Mouse (Mus musculus): ENCODE measurements around the gene Slc7a5.

Gene Slc7a5

GRCm38 (mm10) chr8:121907587-121908248 is at the start of gene Slc7a5:
TSS of gene Slc7a5 (minus strand) at chr8:121907694.
- peak; percentile 91 for DNase-seq (ENCODE audit: low spot score)

GRCm38 (mm10) chr8:121955825-121956500 is 48.5 kb upstream of the Slc7a5 start:
- DNase-seq (ENCODE audit: low spot score), result no peak

GRCm38 (mm10) chr8:121954981-121955555 is 47.6 kb upstream of the Slc7a5 start:
- no peak for DNase-seq (ENCODE audit: low spot score)

GRCm38 (mm10) chr8:121953821-121954545 is 46.5 kb upstream of the Slc7a5 start:
- DNase-seq (ENCODE audit: low spot score), result no peak

GRCm38 (mm10) chr8:121952800-121953199 is 45.3 kb upstream of the Slc7a5 start:
- DNase-seq (ENCODE audit: low spot score), result no peak

- no peak for DNase-seq (ENCODE audit: low spot score)
Observed at GRCm38 (mm10) chr8:121952122-121952521, 44.6 kb upstream of the Slc7a5 start.

- DNase-seq (ENCODE audit: low spot score), result no peak
Observed at GRCm38 (mm10) chr8:121951656-121952009, 44.1 kb upstream of the Slc7a5 start.

GRCm38 (mm10) chr8:121950749-121951655 is 43.5 kb upstream of the Slc7a5 start:
- DNase-seq (ENCODE audit: low spot score), result peak; percentile 80

- DNase-seq (ENCODE audit: low spot score), result peak; percentile 99
Observed at GRCm38 (mm10) chr8:121949941-121950748, 42.7 kb upstream of the Slc7a5 start.

- no peak for DNase-seq (ENCODE audit: low spot score)
Observed at GRCm38 (mm10) chr8:121949222-121949800, 41.8 kb upstream of the Slc7a5 start, which contains the start of gene Banp. TSS of gene Banp (plus strand) at chr8:121949750.

- DNase-seq (ENCODE audit: low spot score), result no peak
Observed at GRCm38 (mm10) chr8:121948321-121949145, 41.0 kb upstream of the Slc7a5 start.

- peak; percentile 57 for DNase-seq (ENCODE audit: low spot score)
Observed at GRCm38 (mm10) chr8:121947753-121948141, 40.3 kb upstream of the Slc7a5 start.

GRCm38 (mm10) chr8:121947047-121947752 is 39.7 kb upstream of the Slc7a5 start:
- DNase-seq (ENCODE audit: low spot score), result no peak

GRCm38 (mm10) chr8:121946351-121946750 is 38.9 kb upstream of the Slc7a5 start:
- DNase-seq (ENCODE audit: low spot score), result no peak

- DNase-seq (ENCODE audit: low spot score), result no peak
Observed at GRCm38 (mm10) chr8:121944831-121945230, 37.3 kb upstream of the Slc7a5 start, which contains the start of gene Car5a. TSS of gene Car5a (minus strand) at chr8:121944904.

GRCm38 (mm10) chr8:121943716-121944115 is 36.2 kb upstream of the Slc7a5 start:
- no peak for DNase-seq (ENCODE audit: low spot score)

- no peak for DNase-seq (ENCODE audit: low spot score)
Observed at GRCm38 (mm10) chr8:121943057-121943540, 35.6 kb upstream of the Slc7a5 start.

GRCm38 (mm10) chr8:121938732-121939131 is 31.2 kb upstream of the Slc7a5 start:
- DNase-seq (ENCODE audit: low spot score), result no peak

- DNase-seq (ENCODE audit: low spot score), result no peak
Observed at GRCm38 (mm10) chr8:121936391-121936790, 28.9 kb upstream of the Slc7a5 start.

Data from adipocyte (in vitro differentiated cells).